Mouse (Mus musculus): ENCODE results near the gene Gm45021.
A peak's percentile ranks its signal among the peaks of the same experiment; 100 is the strongest.
"Not testable (repeated sequence)": the region's sequence is repeated elsewhere in the genome, so short reads cannot be mapped to it uniquely, and the experiment has no call there.

Gene Gm45021

GRCm38 (mm10) chr6:48613464-48613863, 24.1 kb downstream of the Gm45021 start:
- DNase-seq (ENCODE audit: low spot score in 2 of 2), result no peak

- DNase-seq (ENCODE audit: low spot score in 2 of 2), result no peak
These were observed 25.3 kb downstream of the Gm45021 start for GRCm38 (mm10) chr6:48614756-48615155.

- DNase-seq (ENCODE audit: low spot score in 2 of 2), result no peak
These were observed 30.6 kb downstream of the Gm45021 start for GRCm38 (mm10) chr6:48620031-48620430.

GRCm38 (mm10) chr6:48622186-48622843, 32.9 kb downstream of the Gm45021 start:
- DNase-seq (ENCODE audit: low spot score in 2 of 2), result not testable (repeated sequence)

GRCm38 (mm10) chr6:48623460-48623859, 34.0 kb downstream of the Gm45021 start:
- DNase-seq (ENCODE audit: low spot score in 2 of 2), result no peak

- DNase-seq (ENCODE audit: low spot score in 2 of 2), result no peak
These were observed 37.1 kb downstream of the Gm45021 start, which contains the start of gene AI854703 for GRCm38 (mm10) chr6:48626464-48626863. Gene AI854703, plus strand, starts transcription at chr6:48626764.

- DNase-seq (ENCODE audit: low spot score in 2 of 2), result peak; percentile 48 to 67
These were observed 37.6 kb downstream of the Gm45021 start for GRCm38 (mm10) chr6:48626984-48627383.

GRCm38 (mm10) chr6:48627511-48627924, 38.1 kb downstream of the Gm45021 start:
- peak in 1 of 2 experiments; percentile 11 for DNase-seq (ENCODE audit: low spot score in 2 of 2)

- DNase-seq (ENCODE audit: low spot score in 2 of 2), result no peak
These were observed 39.0 kb downstream of the Gm45021 start for GRCm38 (mm10) chr6:48628377-48628776.

- no peak for DNase-seq (ENCODE audit: low spot score in 2 of 2)
These were observed 39.6 kb downstream of the Gm45021 start for GRCm38 (mm10) chr6:48628808-48629660.

GRCm38 (mm10) chr6:48629661-48630034, 40.2 kb downstream of the Gm45021 start:
- DNase-seq (ENCODE audit: low spot score in 2 of 2), result no peak

GRCm38 (mm10) chr6:48630831-48631230, 41.4 kb downstream of the Gm45021 start:
- no peak for DNase-seq (ENCODE audit: low spot score in 2 of 2)

GRCm38 (mm10) chr6:48635105-48635504, 45.7 kb downstream of the Gm45021 start:
- no peak for DNase-seq (ENCODE audit: low spot score in 2 of 2)

- DNase-seq (ENCODE audit: low spot score in 2 of 2), result peak; percentile 8 to 56
These were observed 47.1 kb downstream of the Gm45021 start for GRCm38 (mm10) chr6:48636515-48636914.

- peak in 1 of 2 experiments; percentile 15 for DNase-seq (ENCODE audit: low spot score in 2 of 2)
These were observed 48.5 kb downstream of the Gm45021 start for GRCm38 (mm10) chr6:48637811-48638500.

- DNase-seq (ENCODE audit: low spot score in 2 of 2), result peak; percentile 34 to 49
These were observed 49.1 kb downstream of the Gm45021 start for GRCm38 (mm10) chr6:48638553-48638952.

GRCm38 (mm10) chr6:48641391-48641790, 52.0 kb downstream of the Gm45021 start:
- DNase-seq (ENCODE audit: low spot score in 2 of 2), result no peak

- peak; percentile 16 to 43 for DNase-seq (ENCODE audit: low spot score in 2 of 2)
These were observed 53.4 kb downstream of the Gm45021 start for GRCm38 (mm10) chr6:48642764-48643292.

GRCm38 (mm10) chr6:48645660-48646308, 56.4 kb downstream of the Gm45021 start:
- peak; percentile 50 to 74 for DNase-seq (ENCODE audit: low spot score in 2 of 2)

GRCm38 (mm10) chr6:48646309-48646690, 56.9 kb downstream of the Gm45021 start:
- DNase-seq (ENCODE audit: low spot score in 2 of 2), result no peak

- peak; percentile 66 for DNase-seq (ENCODE audit: low spot score in 2 of 2)
These were observed 57.6 kb downstream of the Gm45021 start, which contains the start of gene Gimap8 for GRCm38 (mm10) chr6:48646995-48647394. Gene Gimap8, plus strand, starts transcription at chr6:48647234.

Measured in heart, adult 9 months (tissue).